ENCODE assay signal across 10 mouse cellular contexts in the genomic region with DNA sequence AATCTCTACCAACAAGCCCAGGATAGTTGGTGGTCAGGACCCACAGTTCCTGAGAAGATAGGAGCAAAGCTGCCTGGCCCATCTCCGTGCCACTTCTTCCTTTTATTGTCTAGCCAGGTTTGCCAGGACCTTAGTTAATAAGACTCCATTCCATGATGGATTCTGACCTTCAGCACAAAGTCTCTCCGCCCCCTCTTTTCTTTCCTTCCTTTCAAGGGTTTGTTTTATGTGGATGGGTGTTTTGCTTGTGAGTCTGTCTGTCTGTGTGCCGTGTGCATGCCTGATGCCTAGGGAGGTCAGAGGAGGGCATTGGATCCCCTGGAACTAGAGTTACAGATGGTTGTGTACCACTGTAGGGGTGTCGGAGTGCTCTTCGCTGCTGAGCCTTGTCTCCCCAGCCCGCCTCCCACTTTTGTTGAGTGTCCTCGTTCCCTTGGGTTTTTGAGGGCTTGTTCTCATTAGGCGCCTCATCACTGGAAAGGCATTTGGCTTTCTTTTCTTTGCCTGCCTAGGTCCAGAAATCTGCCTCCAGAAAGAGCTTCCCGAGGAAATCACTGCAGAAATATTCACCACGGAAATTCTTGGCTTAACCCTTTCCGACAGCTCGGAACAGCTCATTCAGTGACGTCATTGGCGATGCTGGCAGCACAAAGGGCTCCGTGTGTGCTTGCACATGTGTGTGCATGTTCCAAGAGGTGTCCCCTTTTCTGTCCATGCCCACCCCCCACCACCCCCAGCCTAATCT. TPM values are rescaled to one million over a fixed set of nuclear protein-coding genes. Genes with fewer than 3 reads are reported as not detected.
DNase-seq lines count a peak whose midpoint lies in the region; ATAC-seq lines count a peak whose summit lies in the region.
"Had no signal": no experiment of that assay in that cellular context is flagged by ENCODE, and none has a peak within 500 bp of the region (broad histone marks: within the 10 kb centered on the region; RNA-seq: fewer than 3 reads in every experiment).

No protein-coding gene starts in this region.

- no peak for DNase-seq in forebrain, embryonic 10.5 days (ENCODE audit: extremely low spot score, low spot score)
- DNase-seq in Muller cell, postnatal 12 days (ENCODE audit: inconsistent ontology term): peak; percentile 95
- peak; percentile 53 to 58 for DNase-seq in heart, adult 9 months (ENCODE audit: low spot score in 2 of 2)
- peak; percentile 69 to 79 for DNase-seq in kidney, postnatal 36 days
- no peak for DNase-seq in MN1 (ENCODE audit: low spot score)
- DNase-seq: adrenal gland, adult 2 months had no signal

- WGBS in forebrain, embryonic 12.5 days: 62% methylated on average over 15 of the region's 15 CpGs
- 79% methylated on average over 15 of the region's 15 CpGs for WGBS in forebrain, embryonic 10.5 days

- H3K4me2 ChIP-seq in forebrain, embryonic 12.5 days: no peak overlapping the region

- no peaks in the 10 kb centered on the region for H3K9me3 ChIP-seq in forebrain, embryonic 12.5 days
- no peaks in the 10 kb centered on the region for H3K9me3 ChIP-seq in forebrain, embryonic 10.5 days

- H3K36me3 ChIP-seq in forebrain, embryonic 12.5 days (replicated peaks): no peaks in the 10 kb centered on the region
- H3K36me3 ChIP-seq in forebrain, embryonic 10.5 days (replicated peaks): no peaks in the 10 kb centered on the region

- H3K4me1 ChIP-seq in forebrain, embryonic 12.5 days: peaks cover 20% of the 10 kb centered on the region
- peaks cover 31% of the 10 kb centered on the region for H3K4me1 ChIP-seq in forebrain, embryonic 10.5 days

- no peak for ATAC-seq in forebrain, embryonic 12.5 days (ENCODE audit: low FRiP score)
- ATAC-seq in megakaryocyte progenitor cell, adult 5-6 weeks (replicated peaks; ENCODE audit: poor library complexity): no peak
- no peak for ATAC-seq in inflammation-experienced regulatory T-cells, adult 6 months

- no peaks in the 10 kb centered on the region for H3K27me3 ChIP-seq in forebrain, embryonic 12.5 days
- peaks cover 10% of the 10 kb centered on the region; the same call in 1 of the 2 replicates for H3K27me3 ChIP-seq in forebrain, embryonic 10.5 days (ENCODE audit: poor library complexity, severe bottlenecking)

- no peak overlapping the region for H3K4me3 ChIP-seq in forebrain, embryonic 12.5 days (replicated peaks)
- no peak overlapping the region for H3K4me3 ChIP-seq in forebrain, embryonic 10.5 days

- H3K9ac ChIP-seq in forebrain, embryonic 12.5 days: no peak overlapping the region
- H3K9ac ChIP-seq: liver, embryonic 14.5 days had no signal

- peak overlapping the region; percentile 32; the same call in 1 of the 2 replicates for H3K27ac ChIP-seq in forebrain, embryonic 12.5 days
- no peak overlapping the region for H3K27ac ChIP-seq in forebrain, embryonic 10.5 days
- H3K27ac ChIP-seq: liver, embryonic 14.5 days had no signal

RNA-seq across cellular contexts. Expression of a gene that starts 17.5 kb away (rescaled TPM):
- polyA plus RNA-seq in forebrain, embryonic 12.5 days (2016; fragmentation: Nextera tagmentation; extraction: Ambion mirVana): 64.4 and 66.5 TPM in 2 replicates
- polyA plus RNA-seq in forebrain, embryonic 10.5 days (2016; fragmentation: Nextera tagmentation; extraction: Ambion mirVana): 38.4 and 41.8 TPM in 2 replicates
- 16.3 and 20.0 TPM in 2 replicates for total RNA-seq in megakaryocyte progenitor cell, adult 5-6 weeks (2015)
- 14.7 and 17.5 TPM in 2 replicates for total RNA-seq in megakaryocyte progenitor cell, adult 5-6 weeks (2017)
- 10 to 100 TPM in 1 of 3 experiments, 1 to 10 TPM in 2; 3.4 to 13.1 (median 6.7) TPM for polyA plus RNA-seq in inflammation-experienced regulatory T-cells, adult 6 months (2017; shearing (Covaris generic))

Comparison
In these comparisons a context has a peak if more than half of its experiments do, and no peak if none do; other contexts are left out.
1. DNase-seq: peak in Muller cell, postnatal 12 days (single experiment), heart, adult 9 months (2 of 2) and kidney, postnatal 36 days (2 of 2); none in forebrain, embryonic 10.5 days (single experiment) and MN1 (single experiment).